Mouse (Mus musculus) midbrain, postnatal 0 days (tissue): ENCODE measurements around the gene Trappc5. TPM values are rescaled to one million over a fixed set of nuclear protein-coding genes. Genes with fewer than 3 reads are reported as not detected.

Source experiments
- ATAC-seq: fragments of 200-750 bp; cut with Nextera tagmentation; 2 replicates; pipeline ENCODE4 v1.8.0; 2017; ENCODE audit warnings: moderate number of reproducible peaks, mild to moderate bottlenecking, moderate TSS enrichment, moderate library complexity; ENCODE audit not compliant: low FRiP score
- DNase-seq: peaks from one replicate; pipeline ENCODE4 v3.0.0-alpha.2; 2015; ENCODE audit warnings: low spot score
- H3K27ac ChIP-seq: fragments of 300-500 bp; sonication (generic); 2 replicates; pipeline ENCODE4 v1.5.1; 2014; ENCODE audit warnings: low read depth, mild to moderate bottlenecking, low read length, mixed read lengths
- H3K27me3 ChIP-seq: fragments of 300-500 bp; sonication (generic); 2 replicates; pipeline ENCODE4 v1.6.1; 2014; ENCODE audit warnings: low read length, control low read depth, mixed read lengths; ENCODE audit not compliant: insufficient read depth
- H3K36me3 ChIP-seq: fragments of 300-500 bp; sonication (generic); 2 replicates; pipeline ENCODE4 v1.6.1; 2014; ENCODE audit warnings: low read length, control low read depth, mixed read lengths; ENCODE audit not compliant: insufficient read depth
- H3K4me1 ChIP-seq: fragments of 300-500 bp; sonication (generic); 2 replicates; pipeline ENCODE4 v1.6.1; 2014; ENCODE audit warnings: mild to moderate bottlenecking, control low read depth, antibody characterized with exemption, low read length, mixed read lengths; ENCODE audit not compliant: insufficient read depth
- H3K4me2 ChIP-seq: fragments of 300-500 bp; sonication (generic); 2 replicates; pipeline ENCODE4 v1.6.1; 2014; ENCODE audit warnings: low read depth, mild to moderate bottlenecking, low read length, mixed read lengths; ENCODE audit not compliant: poor library complexity, severe bottlenecking
- H3K4me3 ChIP-seq: fragments of 300-500 bp; sonication (generic); 2 replicates; pipeline ENCODE4 v1.5.1; 2014; ENCODE audit warnings: low read depth, mild to moderate bottlenecking, low read length, moderate library complexity
- H3K9ac ChIP-seq: fragments of 300-500 bp; sonication (generic); replicated peaks from 2 replicates; pipeline ENCODE4 v1.6.1; 2014; ENCODE audit warnings: mild to moderate bottlenecking, low read length, moderate library complexity, mixed read lengths; ENCODE audit not compliant: poor library complexity, severe bottlenecking
- H3K9me3 ChIP-seq: fragments of 300-500 bp; sonication (generic); 2 replicates; pipeline ENCODE4 v1.6.1; 2016; ENCODE audit warnings: low read length, control low read depth
- CTCF ChIP-seq: IDR thresholded peaks from 2 replicates; pipeline ENCODE4 v1.5.1; 2016; ENCODE audit warnings: antibody characterized with exemption, mild to moderate bottlenecking
- WGBS: fragments of 180-500 bp; shearing (Covaris S2); extraction: QIAGEN DNeasy Blood & Tissue Kit; methylation state at CpG from one replicate; pipeline ENCODE4 v1.1.7; 2014; 5-methylcytosine and 5-hydroxymethylcytosine counted together
- polyA plus RNA-seq: library from polyadenylated mRNA; unstranded; fragments of >200 nt; fragmentation: Nextera tagmentation; extraction: Ambion mirVana; gene quantifications from 2 replicates; pipeline ENCODE4 v1.2.1, GENCODE M21; 2015
- total RNA-seq: library from RNA; depleted of rRNA; stranded (reverse); fragments of >200 nt; gene quantifications from 2 replicates; pipeline ENCODE4 v1.2.3, GENCODE M21; 2014

The Trappc5 gene
- total and polyA plus RNA-seq, 2 experiments from 2014 or later: 59.7 to 68.3 TPM

DNA sequence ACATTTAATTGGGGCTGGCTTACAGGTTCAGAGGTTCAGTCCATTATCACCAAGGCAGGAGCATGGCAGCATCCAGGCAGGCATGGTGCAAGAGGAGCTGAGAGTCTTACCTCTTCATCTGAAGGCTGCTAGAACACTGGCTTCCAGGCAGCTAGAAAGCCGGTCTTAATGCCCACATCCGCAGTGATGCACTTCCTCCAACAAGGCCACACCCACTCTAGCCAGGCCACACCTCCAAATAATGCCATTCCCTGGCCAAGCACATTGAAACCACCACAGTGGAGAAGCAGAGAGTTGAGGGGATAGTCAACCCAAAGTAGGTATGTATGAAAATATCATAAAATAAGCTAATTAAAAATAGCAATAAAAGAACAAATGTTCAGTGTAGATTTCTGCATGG is 5.7 kb upstream of the Trappc5 start:
- no peaks in the 10 kb centered on the region for H3K27me3 ChIP-seq
- TF ChIP-seq CTCF: no peak
- WGBS: 84% methylated on average over 2 of the region's 2 CpGs

DNA sequence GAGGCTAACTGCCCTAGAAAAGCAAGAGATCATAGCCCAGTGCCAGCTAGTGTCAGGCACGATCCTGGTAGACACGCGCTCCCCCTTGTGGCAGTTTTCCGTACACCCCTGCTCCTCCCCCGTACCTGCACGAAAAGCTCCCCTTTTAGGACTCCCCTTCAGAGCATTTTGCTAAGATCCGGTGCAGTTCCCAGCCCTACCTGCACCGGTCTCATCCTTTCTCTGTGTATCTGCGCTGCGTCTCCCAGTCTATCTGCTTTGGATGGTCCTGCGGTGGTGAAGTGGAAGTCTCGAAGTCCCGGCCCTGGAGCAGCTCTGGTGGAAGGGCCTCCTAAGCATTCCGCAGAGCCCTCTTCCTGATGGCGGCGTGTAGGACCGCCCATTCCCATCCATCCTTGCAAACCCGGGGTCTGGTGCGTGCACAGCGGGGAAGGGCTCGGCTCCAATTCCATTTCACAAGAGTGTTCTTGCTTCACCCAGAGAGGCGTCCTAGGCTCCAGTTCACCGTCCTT is 4.1 kb upstream of the Trappc5 start, which contains the start of gene Fcor:
Gene Fcor, minus strand, starts transcription at position 383 of the 512 bp plus-strand sequence.
- WGBS: under 1% methylated on average over 23 of the region's 23 CpGs
- peak; percentile 87 for DNase-seq
- H3K4me1 ChIP-seq: no peaks in the 10 kb centered on the region
- H3K4me3 ChIP-seq: peak within 1 kb of the TSS; percentile 40
- TF ChIP-seq CTCF: peak; percentile 90
- no peaks in the 10 kb centered on the region for H3K36me3 ChIP-seq
- no peaks in the 10 kb centered on the region for H3K9me3 ChIP-seq
- peak within 1 kb of the TSS; percentile 66 for H3K9ac ChIP-seq
- ATAC-seq: peak; percentile 86
- peak within 1 kb of the TSS; percentile 61 for H3K4me2 ChIP-seq
- H3K27me3 ChIP-seq: no peaks in the 10 kb centered on the region
- H3K27ac ChIP-seq: peak within 1 kb of the TSS; percentile 71

More for the DNA sequence above, 5.7 kb upstream of the Trappc5 start:
- Histone ChIP-seq H3K9me3 (no peaks in the 10 kb centered on the region), H3K36me3 (no peaks in the 10 kb centered on the region), H3K9ac (no peak overlapping the region), H3K27ac (no peak overlapping the region), H3K4me2 (no peak overlapping the region), H3K4me1 (no peaks in the 10 kb centered on the region), H3K4me3 (no peak overlapping the region)
- DNase-seq (no peak), ATAC-seq (no peak)

DNA sequence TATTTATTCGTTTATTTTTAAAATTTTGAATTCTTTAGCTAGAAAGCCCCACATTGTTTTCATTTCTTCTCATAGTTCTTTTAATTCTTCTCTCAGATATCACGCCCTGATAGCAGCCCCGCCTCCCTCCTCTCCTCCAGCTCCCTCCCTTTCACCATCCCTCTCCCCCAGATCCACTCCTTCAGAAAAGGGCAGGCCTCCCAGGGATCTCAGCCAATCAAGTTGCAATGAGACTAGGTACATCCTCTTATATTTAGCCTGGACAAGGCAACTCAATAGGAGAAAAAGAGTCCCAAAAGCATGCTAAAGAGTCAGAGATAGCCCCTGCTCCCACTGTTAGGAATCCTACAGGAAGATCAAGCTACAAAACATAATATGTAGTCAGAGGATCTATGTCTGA is 1.4 kb upstream of the Trappc5 start:
- no peak overlapping the region for H3K9ac ChIP-seq
- ATAC-seq: no peak
- TF ChIP-seq CTCF: no peak
- H3K4me3 ChIP-seq: no peak overlapping the region
- peaks cover 8% of the 10 kb centered on the region for H3K36me3 ChIP-seq
- WGBS: 51% methylated on average over 3 of the region's 3 CpGs
- H3K27ac ChIP-seq: no peak overlapping the region
- DNase-seq: no peak
- no peak overlapping the region for H3K4me2 ChIP-seq
- no peaks in the 10 kb centered on the region for H3K9me3 ChIP-seq
- H3K4me1 ChIP-seq: 0 out of 2 replicates have a peak, but pooled peaks cover 2% of the 10 kb centered on the region
- no peaks in the 10 kb centered on the region for H3K27me3 ChIP-seq

- H3K27ac ChIP-seq: peak overlapping the region; percentile 85
- H3K9me3 ChIP-seq: no peaks in the 10 kb centered on the region
- DNase-seq: peak; percentile 17
- H3K4me1 ChIP-seq: 0 out of 2 replicates have a peak, but pooled peaks cover 2% of the 10 kb centered on the region
- no peak for TF ChIP-seq CTCF
- WGBS: 5% methylated on average over 15 of the region's 15 CpGs
- 0 out of 2 replicates have a peak, but pooled peaks have one; percentile 0 for ATAC-seq
- H3K36me3 ChIP-seq: peaks cover 23% of the 10 kb centered on the region
- H3K4me2 ChIP-seq: peak overlapping the region; percentile 64
- H3K27me3 ChIP-seq: no peaks in the 10 kb centered on the region
- H3K9ac ChIP-seq: peak overlapping the region; percentile 87
- peak overlapping the region; percentile 76 for H3K4me3 ChIP-seq
Measured at GRCm38 (mm10) chr8:3676993-3677579, 987 bp downstream of the Trappc5 start.

DNA sequence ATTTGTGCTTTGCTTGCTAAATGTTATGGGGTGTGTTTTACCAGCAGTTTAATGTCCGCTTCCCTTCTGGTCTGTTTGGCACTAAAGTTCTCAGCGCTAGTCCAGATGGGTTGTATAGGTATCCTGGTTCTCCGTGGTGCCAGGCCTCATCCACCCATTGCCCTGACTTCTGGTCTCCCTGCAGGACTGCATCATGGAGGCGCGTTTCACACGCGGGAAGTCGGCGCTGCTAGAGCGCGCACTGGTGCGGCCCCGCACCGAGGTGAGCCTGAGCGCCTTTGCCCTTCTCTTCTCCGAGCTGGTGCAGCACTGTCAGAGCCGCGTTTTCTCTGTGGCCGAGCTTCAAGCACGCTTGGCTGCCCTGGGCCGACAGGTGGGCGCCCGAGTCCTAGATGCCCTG is 2.7 kb downstream of the Trappc5 start:
- 97% methylated on average over 23 of the region's 23 CpGs for WGBS
- no peak for ATAC-seq

GRCm38 (mm10) chr8:3679236-3679635 is 3.1 kb downstream of the Trappc5 start:
- Histone ChIP-seq H3K9me3 (no peaks in the 10 kb centered on the region), H3K4me1 (0 out of 2 replicates have a peak, but pooled peaks cover 2% of the 10 kb centered on the region), H3K27me3 (no peaks in the 10 kb centered on the region), H3K4me2 (no peak overlapping the region), H3K27ac (no peak overlapping the region), H3K4me3 (no peak overlapping the region), H3K36me3 (peaks cover 25% of the 10 kb centered on the region), H3K9ac (no peak overlapping the region)
- TF ChIP-seq CTCF: no peak
- 96% methylated on average over 23 of the region's 23 CpGs for WGBS
- DNase-seq: no peak
- ATAC-seq: no peak

More for the DNA sequence above, 2.7 kb downstream of the Trappc5 start:
- Histone ChIP-seq H3K27ac (no peak overlapping the region), H3K9ac (no peak overlapping the region), H3K4me2 (no peak overlapping the region), H3K4me3 (no peak overlapping the region), H3K36me3 (peaks cover 25% of the 10 kb centered on the region), H3K9me3 (no peaks in the 10 kb centered on the region), H3K4me1 (0 out of 2 replicates have a peak, but pooled peaks cover 2% of the 10 kb centered on the region), H3K27me3 (no peaks in the 10 kb centered on the region)
- no peak for TF ChIP-seq CTCF
- no peak for DNase-seq
